Mouse (Mus musculus): ENCODE results near the gene Rpl15.

- TF ChIP-seq CTCF (IDR thresholded peaks at IDR 0.05; ENCODE audit: insufficient read depth, low read length) = no peak
- TF ChIP-seq POLR2A (IDR thresholded peaks at IDR 0.05; ENCODE audit: borderline replicate concordance, extremely low read depth, low read depth, low read length) = no peak
Measured at GRCm38 (mm10) chr14:18301591-18301990, 30.4 kb upstream of the Rpl15 start.
